12 mouse cellular contexts compared by ENCODE assay signal in genomic region chr16:24933691-24934090, GRCm38 (mm10).
DNase-seq lines count a peak whose midpoint lies in the region; ATAC-seq and TF ChIP-seq lines count a peak whose summit lies in the region.
"Had no signal": no experiment of that assay in that cellular context is flagged by ENCODE, and none has a peak within 500 bp of the region (broad histone marks: within the 10 kb centered on the region; RNA-seq: fewer than 3 reads in every experiment).

No protein-coding gene starts in this region.

- H3K36me3 ChIP-seq in embryonic facial prominence, embryonic 15.5 days = no peaks in the 10 kb centered on the region
- no peaks in the 10 kb centered on the region for H3K36me3 ChIP-seq in hindbrain, postnatal 0 days (ENCODE audit: insufficient read depth, low read length)
- no peaks in the 10 kb centered on the region for H3K36me3 ChIP-seq in forebrain, embryonic 15.5 days

- H3K9me3 ChIP-seq in embryonic facial prominence, embryonic 15.5 days (replicated peaks) = no peaks in the 10 kb centered on the region
- no peaks in the 10 kb centered on the region for H3K9me3 ChIP-seq in hindbrain, postnatal 0 days (ENCODE audit: low read length)
- H3K9me3 ChIP-seq in forebrain, embryonic 15.5 days = no peaks in the 10 kb centered on the region

- peak; percentile 67 for DNase-seq in adrenal gland, adult 2 months
- DNase-seq in adrenal gland, postnatal 25 days = no peak
- DNase-seq in layer of hippocampus, adult 9-11 months = peak; percentile 46
- DNase-seq in layer of hippocampus, postnatal 10 days (ENCODE audit: low spot score in 2 of 2) = no peak
- no peak for DNase-seq in hindbrain, postnatal 0 days (ENCODE audit: low spot score)
- DNase-seq: B cell, adult 2 months; cerebellum, adult 9-11 months; kidney, postnatal 25 days; midbrain, embryonic 14.5 days had no signal

- H3K4me1 ChIP-seq in embryonic facial prominence, embryonic 15.5 days = 0 out of 2 replicates have a peak, but pooled peaks cover 12% of the 10 kb centered on the region
- H3K4me1 ChIP-seq in hindbrain, postnatal 0 days (ENCODE audit: insufficient read depth, low read length) = no peaks in the 10 kb centered on the region
- peaks cover 5% of the 10 kb centered on the region; the same call in 1 of the 2 replicates for H3K4me1 ChIP-seq in forebrain, embryonic 15.5 days

- peak overlapping the region; percentile 44; the same call in 1 of the 2 replicates for H3K27ac ChIP-seq in embryonic facial prominence, embryonic 15.5 days (replicated peaks)
- no peak overlapping the region for H3K27ac ChIP-seq in hindbrain, postnatal 0 days
- no peak overlapping the region for H3K27ac ChIP-seq in forebrain, embryonic 15.5 days (replicated peaks)

- no peak overlapping the region for H3K4me3 ChIP-seq in embryonic facial prominence, embryonic 15.5 days (replicated peaks)
- no peak overlapping the region for H3K4me3 ChIP-seq in hindbrain, postnatal 0 days (ENCODE audit: low read length)
- no peak overlapping the region for H3K4me3 ChIP-seq in forebrain, embryonic 15.5 days

- 73% methylated on average over 4 of the region's 4 CpGs for WGBS in embryonic facial prominence, embryonic 15.5 days
- 69% methylated on average over 4 of the region's 4 CpGs for WGBS in hindbrain, postnatal 0 days
- WGBS in forebrain, embryonic 15.5 days = 89% methylated on average over 4 of the region's 4 CpGs

- TF ChIP-seq CTCF in hindbrain, postnatal 0 days (IDR thresholded peaks at IDR 0.05; ENCODE audit: low read depth) = no peak

- no peak overlapping the region for H3K4me2 ChIP-seq in embryonic facial prominence, embryonic 15.5 days (replicated peaks)
- H3K4me2 ChIP-seq in hindbrain, postnatal 0 days (ENCODE audit: low read depth, low read length) = no peak overlapping the region
- no peak overlapping the region for H3K4me2 ChIP-seq in forebrain, embryonic 15.5 days (replicated peaks)

- no peak overlapping the region for H3K9ac ChIP-seq in embryonic facial prominence, embryonic 15.5 days
- H3K9ac ChIP-seq in hindbrain, postnatal 0 days (replicated peaks; ENCODE audit: low read length) = no peak overlapping the region
- H3K9ac ChIP-seq in forebrain, embryonic 15.5 days (replicated peaks) = no peak overlapping the region

- no peaks in the 10 kb centered on the region for H3K27me3 ChIP-seq in embryonic facial prominence, embryonic 15.5 days
- no peaks in the 10 kb centered on the region for H3K27me3 ChIP-seq in hindbrain, postnatal 0 days (ENCODE audit: insufficient read depth, low read length)
- no peaks in the 10 kb centered on the region for H3K27me3 ChIP-seq in forebrain, embryonic 15.5 days

- ATAC-seq in embryonic facial prominence, embryonic 15.5 days (ENCODE audit: insufficient number of reproducible peaks, low FRiP score, low TSS enrichment, low read depth) = no peak
- peak; percentile 88 for ATAC-seq in megakaryocyte progenitor cell, adult 5-6 weeks (replicated peaks; ENCODE audit: poor library complexity)
- no peak for ATAC-seq in hindbrain, postnatal 0 days
- no peak for ATAC-seq in forebrain, embryonic 15.5 days (replicated peaks)

Comparison
In these comparisons a context has a peak if more than half of its experiments do, and no peak if none do; other contexts are left out.
1. DNase-seq: peak in adrenal gland, adult 2 months (single experiment) and layer of hippocampus, adult 9-11 months (single experiment); none in adrenal gland, postnatal 25 days (single experiment), layer of hippocampus, postnatal 10 days (0 of 2) and hindbrain, postnatal 0 days (single experiment).